Mouse (Mus musculus) cortical plate, adult 2 months (tissue): ENCODE measurements around the gene Tmem132d.

ENCODE experiments used
- CTCF ChIP-seq: fragments of 200-500 bp; IDR thresholded peaks from 2 replicates; pipeline ENCODE4 v1.5.1; 2011; ENCODE audit warnings: mild to moderate bottlenecking, control low read depth, low read length; ENCODE audit not compliant: insufficient read depth; ENCODE audit errors: extremely low read depth
- POLR2A ChIP-seq: fragments of 200-500 bp; IDR thresholded peaks from 2 replicates; pipeline ENCODE4 v1.6.1; 2011; ENCODE audit warnings: mild to moderate bottlenecking, low read length, control low read depth; ENCODE audit not compliant: insufficient read depth; ENCODE audit errors: extremely low read depth

DNA sequence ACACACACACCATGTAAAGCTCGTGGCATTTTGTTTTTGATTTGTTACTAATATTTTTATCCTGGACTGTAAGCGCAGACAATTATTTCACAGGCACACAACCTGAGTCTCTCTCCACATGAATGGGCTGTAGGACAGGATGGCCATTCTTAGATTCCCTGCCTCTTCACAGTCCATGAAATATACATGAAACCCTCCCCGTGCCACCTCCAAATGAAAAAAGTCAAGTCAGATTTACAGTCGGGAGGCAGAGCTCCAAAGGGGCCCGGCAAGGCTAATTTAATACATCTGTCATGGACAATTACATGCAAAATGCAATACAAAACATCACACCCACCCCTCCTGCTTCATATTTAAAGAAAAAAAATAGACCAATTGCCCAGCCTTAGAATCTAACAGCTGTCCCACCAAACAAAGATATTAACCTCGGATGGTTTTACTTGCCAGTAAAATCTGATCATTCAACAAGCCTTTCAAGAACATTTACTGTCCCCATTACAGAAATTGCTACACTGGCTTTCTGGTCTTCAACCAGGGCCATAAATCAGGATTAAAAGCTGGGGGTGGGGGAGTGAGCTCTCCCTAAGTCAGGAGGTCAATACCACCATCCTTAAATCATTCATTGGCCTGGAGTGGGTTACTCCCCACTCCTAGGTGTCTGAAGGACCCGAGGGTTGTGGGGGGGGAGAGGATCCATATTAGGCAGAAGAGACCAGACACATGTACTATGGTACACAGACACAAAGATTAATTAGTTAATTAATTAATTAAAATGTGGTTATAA lies 44.3 kb downstream of the Tmem132d start:
- TF ChIP-seq POLR2A (no peak), CTCF (no peak)
